Mouse (Mus musculus) myocyte (in vitro differentiated cells): ENCODE data around the gene Pla2g15.

Experiments
- CEBPB ChIP-seq: IDR thresholded peaks from 2 replicates; pipeline ENCODE4 v1.6.1; 2011; ENCODE audit warnings: mild to moderate bottlenecking, moderate library complexity; ENCODE audit not compliant: poor library complexity, insufficient read depth, severe bottlenecking
- E2F4 ChIP-seq: IDR thresholded peaks from one replicate; pipeline ENCODE4 v1.6.1; 2011; ENCODE audit warnings: mild to moderate bottlenecking, control low read depth, moderate library complexity; ENCODE audit not compliant: insufficient read depth
- MAX ChIP-seq: IDR thresholded peaks from one replicate; pipeline ENCODE4 v1.6.1; 2011; ENCODE audit warnings: low read depth, mild to moderate bottlenecking, control low read depth
- MYOD1 ChIP-seq, 3 experiments: IDR thresholded peaks; one replicate each; pipeline ENCODE4 v1.6.1; 2011; ENCODE audit warnings: control low read depth in 2 of 3, low read depth in 2 of 3, mild to moderate bottlenecking in 2 of 3, moderate library complexity in 1 of 3; ENCODE audit not compliant: insufficient read length in 2 of 3, control insufficient read depth in 1 of 3
- POLR2A ChIP-seq: IDR thresholded peaks from one replicate; pipeline ENCODE4 v1.6.1; 2011; ENCODE audit warnings: low read depth, mild to moderate bottlenecking, control low read depth, moderate library complexity; ENCODE audit not compliant: insufficient read length
- POLR2AphosphoS2 ChIP-seq: IDR thresholded peaks from one replicate; pipeline ENCODE4 v1.6.1; 2011; ENCODE audit warnings: low read depth, control low read depth; ENCODE audit not compliant: insufficient read length
- USF1 ChIP-seq: IDR thresholded peaks from one replicate; pipeline ENCODE4 v1.6.1; 2011; ENCODE audit warnings: low read depth, mild to moderate bottlenecking, control low read depth, moderate library complexity

GRCm38 (mm10) chr8:106173566-106173965 lies 23.4 kb downstream of the Pla2g15 start:
- TF ChIP-seq MAX (no peak), USF1 (no peak), E2F4 (no peak), CEBPB (no peak), MYOD1 (IDR thresholded peaks at IDR 0.05; ENCODE audit: control insufficient read depth in 1 of 3, insufficient read length in 2 of 3, low read depth in 2 of 3) (no peak), POLR2AphosphoS2 (no peak), POLR2A (no peak)
